Mouse (Mus musculus) bone marrow macrophage, adult 2 months (primary cell): ENCODE measurements around the gene Sh3gl1.

Experiments used
- CTCF ChIP-seq: IDR thresholded peaks from 2 replicates; pipeline ENCODE4 v1.5.1; 2012; ENCODE audit warnings: low read depth, mild to moderate bottlenecking, low read length, moderate library complexity
- POLR2A ChIP-seq: IDR thresholded peaks from 2 replicates; pipeline ENCODE4 v1.6.1; 2012; ENCODE audit warnings: mild to moderate bottlenecking, low read depth, low read length, borderline replicate concordance

GRCm38 (mm10) chr17:56038583-56039261 is 2.3 kb upstream of the Sh3gl1 start:
- TF ChIP-seq CTCF (no peak), POLR2A (no peak)
